Mouse (Mus musculus) adrenal gland (tissue): ENCODE data around the gene Ankrd63.

Source experiments
- intact Hi-C: fragments of 180-260 bp; cut with DNase I; formaldehyde crosslinking; loops from one replicate; pipeline ENCODE4 v1.15.1; 2025

Gene Ankrd63

GRCm38 (mm10) chr2:118695677-118696232 is 8.0 kb downstream of the Ankrd63 start:
- intact Hi-C loops: loop anchor here (1.0 kb wide), 1 partner anchor 57 kb away; no protein-coding TSS in a partner anchor

GRCm38 (mm10) chr2:118693370-118693966 is 10.3 kb downstream of the Ankrd63 start:
- intact Hi-C loops: no loop called here

GRCm38 (mm10) chr2:118689875-118690274 is 13.9 kb downstream of the Ankrd63 start:
- intact Hi-C loops: no loop called here

- intact Hi-C loops: no loop called here
Observed at GRCm38 (mm10) chr2:118687791-118688190, 16.0 kb downstream of the Ankrd63 start.

DNA sequence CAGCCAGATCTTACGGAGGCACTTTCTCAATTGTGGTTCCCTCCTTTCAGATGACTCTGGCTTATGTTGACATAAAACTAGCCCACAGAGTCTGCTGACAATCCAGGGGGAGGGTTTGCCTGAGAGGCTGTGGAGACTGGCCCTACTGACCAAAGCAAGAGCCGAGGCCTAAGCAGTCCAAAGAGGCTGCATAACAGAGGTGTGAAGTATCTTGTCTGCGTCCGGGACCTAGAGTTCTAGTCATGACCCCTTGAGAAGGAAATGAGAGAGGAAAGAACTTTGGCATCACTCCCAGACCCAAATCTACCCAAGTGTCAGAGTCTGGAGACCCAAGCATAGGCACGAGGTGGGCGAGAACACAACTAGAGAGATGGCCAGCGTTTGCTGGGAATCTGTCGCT is 17.1 kb downstream of the Ankrd63 start:
- intact Hi-C loops: no loop called here

DNA sequence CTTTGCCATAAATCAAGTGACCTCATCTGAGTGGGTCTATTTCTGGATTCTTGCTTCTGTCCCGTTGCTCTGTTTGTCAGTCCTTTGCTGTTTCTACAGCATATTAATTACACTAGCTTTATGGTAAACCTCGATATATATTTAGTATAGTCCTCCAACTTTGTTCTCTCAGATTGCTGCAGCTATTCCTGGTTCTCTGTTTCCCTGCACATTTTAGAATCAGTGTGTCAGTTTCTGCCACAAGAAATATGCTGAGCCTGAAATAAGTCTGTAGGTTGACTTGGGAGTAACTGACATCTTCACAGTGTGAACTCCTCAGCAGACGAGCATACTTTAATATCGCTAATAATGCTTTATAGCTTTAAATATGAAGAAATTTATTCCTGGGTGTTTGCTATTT is 18.7 kb downstream of the Ankrd63 start:
- intact Hi-C loops: no loop called here

DNA sequence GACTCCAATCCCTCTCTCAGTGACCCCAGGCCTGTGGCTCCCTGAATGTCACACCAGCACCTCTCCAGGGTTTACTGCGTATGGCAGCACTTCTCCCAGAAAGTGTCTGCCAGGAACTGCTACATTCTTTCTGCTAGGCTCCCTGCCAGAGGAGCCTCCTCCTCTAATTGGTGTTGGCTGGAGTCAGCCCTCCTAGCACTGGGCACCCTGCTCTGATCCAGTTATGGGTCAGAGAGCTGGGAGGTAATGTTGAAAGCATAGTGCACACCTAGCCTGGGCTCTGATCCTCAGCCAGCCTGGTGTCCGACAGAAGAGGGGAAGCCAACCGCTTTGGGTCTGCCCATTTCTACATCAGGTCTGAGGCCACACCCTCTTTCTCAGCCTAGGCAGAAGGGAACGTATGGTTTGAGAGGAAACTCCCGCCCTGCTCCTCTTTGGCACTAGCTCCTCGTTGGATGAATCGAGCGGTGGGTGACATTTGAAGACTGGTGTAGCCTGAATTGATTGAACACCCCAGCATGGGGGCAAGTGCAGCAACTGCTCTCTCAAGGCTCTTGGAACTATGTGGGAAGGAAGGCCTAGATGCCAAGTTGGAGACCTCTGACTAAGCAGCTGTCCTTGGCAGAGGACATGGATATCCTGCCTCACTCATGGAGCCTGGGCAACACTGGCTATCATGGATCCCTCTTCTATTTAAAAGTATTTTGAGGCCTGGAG is 21.1 kb downstream of the Ankrd63 start:
- intact Hi-C loops: no loop called here

GRCm38 (mm10) chr2:118680926-118681325 is 22.8 kb downstream of the Ankrd63 start:
- intact Hi-C loops: no loop called here

GRCm38 (mm10) chr2:118679577-118679976 is 24.2 kb downstream of the Ankrd63 start:
- intact Hi-C loops: no loop called here

DNA sequence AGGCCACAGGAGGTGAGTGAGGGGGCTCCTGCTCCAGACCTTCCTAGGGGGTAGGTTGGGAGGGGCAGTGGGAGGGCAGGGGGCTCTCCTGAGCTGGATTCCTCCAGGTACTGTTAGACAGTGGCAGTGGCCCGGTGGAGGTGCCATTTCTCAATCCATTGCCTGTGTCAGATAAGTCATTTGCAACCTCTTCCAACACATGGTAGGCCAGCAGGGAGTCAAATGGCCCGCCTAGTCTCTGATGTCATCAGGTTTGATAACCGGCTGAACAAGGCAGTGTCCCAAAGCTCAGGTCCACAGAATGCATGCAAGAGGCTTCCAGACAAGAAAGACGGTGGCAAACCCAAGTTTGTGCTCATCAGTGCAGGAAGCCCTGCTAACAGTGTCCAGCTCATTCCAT is 25.9 kb downstream of the Ankrd63 start:
- intact Hi-C loops: no loop called here

DNA sequence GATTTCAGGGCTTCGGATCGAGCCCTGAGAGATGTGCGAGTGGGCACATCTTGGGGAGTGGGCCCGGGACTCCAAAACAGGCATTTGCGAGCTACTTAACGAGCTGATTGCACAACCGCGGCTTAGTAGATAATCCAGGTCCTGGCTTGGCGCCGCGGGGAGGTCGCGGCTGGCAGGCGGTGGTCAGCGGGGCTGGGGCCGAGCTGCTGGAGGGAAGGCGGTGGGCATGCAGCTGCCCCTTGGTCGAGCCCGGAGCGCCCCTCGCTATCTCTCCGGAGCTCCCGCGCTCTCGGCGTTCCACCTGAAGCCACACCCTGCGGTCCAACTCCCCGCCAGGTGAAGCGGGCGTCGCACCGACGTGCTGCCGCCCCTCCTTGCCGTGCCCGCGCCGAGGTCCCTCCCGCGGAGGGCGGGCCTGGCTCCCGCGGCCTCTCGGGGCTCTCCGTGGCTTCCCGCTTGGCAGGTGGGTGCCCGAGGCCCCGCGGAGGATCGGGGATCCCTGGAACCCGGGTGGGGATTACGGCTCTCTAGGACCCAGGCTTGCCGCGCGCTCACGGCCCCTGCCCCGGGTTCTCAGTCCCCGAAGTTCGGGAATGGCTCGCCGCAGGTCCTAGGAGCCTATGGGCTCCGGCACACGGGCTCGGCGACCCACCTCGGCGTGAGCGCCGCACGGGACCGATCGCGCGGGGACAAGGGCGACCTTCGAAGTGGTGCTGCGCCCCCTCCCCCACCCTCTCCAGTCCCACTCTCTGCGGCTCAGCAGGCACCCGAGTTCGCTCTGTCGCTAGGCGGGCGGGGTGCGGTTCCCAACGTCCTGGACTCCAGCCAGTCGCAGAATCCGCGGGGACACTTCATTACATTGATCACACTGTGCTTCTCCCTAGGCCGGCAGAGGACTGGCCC is 26.7 kb downstream of the Ankrd63 start:
- intact Hi-C loops: no loop called here

GRCm38 (mm10) chr2:118674500-118674899 is 29.3 kb downstream of the Ankrd63 start:
- intact Hi-C loops: no loop called here

- intact Hi-C loops: no loop called here
Observed at GRCm38 (mm10) chr2:118673686-118674465, 29.9 kb downstream of the Ankrd63 start.

DNA sequence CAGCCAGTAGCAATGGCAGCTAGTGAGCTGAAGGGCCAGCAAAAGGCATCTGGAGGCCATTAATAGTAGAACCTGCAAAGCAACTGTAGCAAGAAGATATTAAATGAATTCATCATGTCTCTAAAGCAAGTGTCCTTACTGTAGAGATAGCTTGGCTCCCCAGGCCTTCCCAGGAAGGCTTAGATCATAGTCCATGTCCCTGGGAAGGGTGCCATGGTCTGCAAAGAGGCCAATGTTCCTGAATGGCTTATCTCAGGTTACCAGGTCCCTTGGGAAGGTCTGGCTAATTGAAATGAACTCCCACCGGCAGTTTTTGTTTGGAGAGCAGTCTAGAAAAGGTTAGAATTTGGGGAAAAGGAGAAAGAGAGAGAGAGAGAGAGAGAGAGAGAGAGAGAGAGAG is 32.0 kb downstream of the Ankrd63 start:
- intact Hi-C loops: no loop called here

GRCm38 (mm10) chr2:118669785-118670184 is 34.0 kb downstream of the Ankrd63 start:
- intact Hi-C loops: no loop called here

DNA sequence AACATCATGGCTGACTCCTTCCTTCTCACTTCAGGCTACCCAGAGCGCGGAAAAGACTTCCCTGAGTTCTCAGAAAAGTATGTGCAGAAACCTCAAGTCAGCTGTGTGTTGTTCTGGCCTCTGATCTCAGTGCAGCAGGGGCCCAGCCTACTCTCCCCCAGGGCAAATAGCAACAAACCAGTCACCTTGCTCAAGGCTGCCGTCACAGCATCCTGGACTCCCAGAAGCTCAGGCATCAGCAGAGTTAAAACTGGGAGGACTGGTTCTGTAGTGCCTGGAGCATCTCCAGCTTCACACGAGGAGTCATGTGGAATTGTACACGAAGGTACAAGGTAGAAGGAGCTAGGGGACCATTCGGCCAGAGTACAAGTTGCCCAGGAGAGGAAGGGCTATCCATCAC is 34.5 kb downstream of the Ankrd63 start:
- intact Hi-C loops: no loop called here

GRCm38 (mm10) chr2:118667181-118667580 is 36.6 kb downstream of the Ankrd63 start:
- intact Hi-C loops: no loop called here

DNA sequence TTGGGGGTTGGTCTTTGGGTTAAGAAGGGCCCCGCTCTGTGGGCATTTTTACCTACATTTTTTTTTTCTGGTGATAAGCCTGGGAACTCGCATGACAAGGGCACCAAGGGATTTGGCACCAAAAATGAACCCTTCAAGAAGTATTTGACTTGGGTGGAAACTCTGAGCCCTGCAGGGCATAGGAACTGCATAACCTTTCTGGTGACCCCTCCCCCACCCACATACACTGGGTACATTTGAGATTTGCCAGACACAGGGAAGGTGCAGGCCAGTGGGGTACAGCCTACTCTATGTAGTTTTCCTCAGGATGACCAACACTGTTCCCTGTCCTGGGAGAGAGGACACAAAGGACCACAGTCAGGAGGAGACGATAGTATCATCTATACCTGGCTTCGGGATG is 38.1 kb downstream of the Ankrd63 start:
- intact Hi-C loops: no loop called here

- intact Hi-C loops: no loop called here
Observed at GRCm38 (mm10) chr2:118664975-118665516, 38.7 kb downstream of the Ankrd63 start.
